Mouse (Mus musculus) hindbrain, embryonic 16.5 days (tissue): ENCODE results near the gene Gm49395. TPM values are rescaled to one million over a fixed set of nuclear protein-coding genes. Genes with fewer than 3 reads are reported as not detected.
A peak's percentile ranks its signal among the peaks of the same experiment; 100 is the strongest.

ENCODE experiments used
- ATAC-seq: fragments of 200-750 bp; cut with Nextera tagmentation; 2 replicates; pipeline ENCODE4 v1.8.0; 2017; ENCODE audit warnings: moderate TSS enrichment, moderate library complexity
- H3K27ac ChIP-seq: fragments of 300-500 bp; sonication (generic); 2 replicates; pipeline ENCODE4 v1.5.1; 2014; ENCODE audit warnings: low read depth, mild to moderate bottlenecking, control low read depth, low read length, moderate library complexity
- H3K27me3 ChIP-seq: fragments of 300-500 bp; sonication (generic); replicated peaks from 2 replicates; pipeline ENCODE4 v1.6.1; 2014; ENCODE audit warnings: low read length; ENCODE audit not compliant: control insufficient read depth, insufficient read depth
- H3K36me3 ChIP-seq: fragments of 300-500 bp; sonication (generic); 2 replicates; pipeline ENCODE4 v1.6.1; 2014; ENCODE audit warnings: mild to moderate bottlenecking, low read length, moderate library complexity, mixed read lengths; ENCODE audit not compliant: control insufficient read depth, insufficient read depth
- H3K4me1 ChIP-seq: fragments of 300-500 bp; sonication (generic); 2 replicates; pipeline ENCODE4 v1.6.1; 2014; ENCODE audit warnings: low read depth, low read length; ENCODE audit not compliant: control insufficient read depth, insufficient read depth
- H3K4me2 ChIP-seq: fragments of 300-500 bp; sonication (generic); 2 replicates; pipeline ENCODE4 v1.6.1; 2014; ENCODE audit warnings: mild to moderate bottlenecking, low read length, control low read depth, moderate library complexity
- H3K4me3 ChIP-seq: fragments of 300-500 bp; sonication (generic); 2 replicates; pipeline ENCODE4 v1.5.1; 2014; ENCODE audit warnings: mild to moderate bottlenecking, low read length, control low read depth, moderate library complexity
- H3K9ac ChIP-seq: fragments of 300-500 bp; sonication (generic); 2 replicates; pipeline ENCODE4 v1.6.1; 2014; ENCODE audit warnings: low read depth, mild to moderate bottlenecking, control low read depth, low read length, moderate library complexity
- H3K9me3 ChIP-seq: fragments of 300-500 bp; sonication (generic); 2 replicates; pipeline ENCODE4 v1.6.1; 2014; ENCODE audit warnings: mild to moderate bottlenecking, low read length, moderate library complexity; ENCODE audit not compliant: control insufficient read depth
- WGBS: fragments of 180-500 bp; shearing (Covaris S2); extraction: QIAGEN DNeasy Blood & Tissue Kit; methylation state at CpG from one replicate; pipeline ENCODE4 v1.1.7; 2014; 5-methylcytosine and 5-hydroxymethylcytosine counted together
- polyA plus RNA-seq: library from polyadenylated mRNA; unstranded; fragments of >200 nt; fragmentation: Nextera tagmentation; extraction: Ambion mirVana; gene quantifications from 2 replicates; pipeline ENCODE4 v1.2.1, GENCODE M21; 2015

Gene Gm49395
- polyA plus RNA-seq, 1 experiment from 2014 or later, result 3.4 TPM

- H3K4me3 ChIP-seq, result no peak overlapping the region
- no peaks in the 10 kb centered on the region for H3K9me3 ChIP-seq
- no peak overlapping the region for H3K27ac ChIP-seq
- H3K4me1 ChIP-seq, result no peaks in the 10 kb centered on the region
- 93% methylated on average over 10 of the region's 10 CpGs for WGBS
- no peaks in the 10 kb centered on the region for H3K27me3 ChIP-seq
- no peaks in the 10 kb centered on the region for H3K36me3 ChIP-seq
- H3K4me2 ChIP-seq, result no peak overlapping the region
- H3K9ac ChIP-seq, result no peak overlapping the region
- ATAC-seq, result no peak
These were observed 103.6 kb downstream of the Gm49395 start for GRCm38 (mm10) chr13:114998100-114998499.

GRCm38 (mm10) chr13:114992260-114993014 is 109.3 kb downstream of the Gm49395 start:
- H3K36me3 ChIP-seq, result no peaks in the 10 kb centered on the region
- peak overlapping the region; percentile 40 for H3K4me2 ChIP-seq
- WGBS, result 24% methylated on average over 14 of the region's 14 CpGs
- no peaks in the 10 kb centered on the region; the same call in 1 of the 2 replicates for H3K4me1 ChIP-seq
- H3K9me3 ChIP-seq, result no peaks in the 10 kb centered on the region
- H3K27me3 ChIP-seq, result no peaks in the 10 kb centered on the region
- peak; percentile 87 for ATAC-seq
- H3K27ac ChIP-seq, result no peak overlapping the region
- no peak overlapping the region for H3K4me3 ChIP-seq
- no peak overlapping the region for H3K9ac ChIP-seq

GRCm38 (mm10) chr13:114987668-114988067 is 114.1 kb downstream of the Gm49395 start:
- 67% methylated on average over 6 of the region's 6 CpGs for WGBS
- no peaks in the 10 kb centered on the region for H3K9me3 ChIP-seq
- no peaks in the 10 kb centered on the region for H3K36me3 ChIP-seq
- no peak for ATAC-seq
- H3K4me2 ChIP-seq, result no peak overlapping the region
- no peaks in the 10 kb centered on the region for H3K27me3 ChIP-seq
- H3K4me3 ChIP-seq, result no peak overlapping the region
- H3K27ac ChIP-seq, result no peak overlapping the region
- no peak overlapping the region for H3K9ac ChIP-seq
- no peaks in the 10 kb centered on the region for H3K4me1 ChIP-seq

GRCm38 (mm10) chr13:114987161-114987560 is 114.6 kb downstream of the Gm49395 start:
- Histone ChIP-seq H3K4me3 (no peak overlapping the region), H3K27ac (no peak overlapping the region), H3K4me2 (no peak overlapping the region), H3K9ac (no peak overlapping the region), H3K9me3 (no peaks in the 10 kb centered on the region), H3K36me3 (no peaks in the 10 kb centered on the region), H3K4me1 (no peaks in the 10 kb centered on the region), H3K27me3 (no peaks in the 10 kb centered on the region)
- ATAC-seq, result no peak
- WGBS, result 63% methylated on average over 2 of the region's 2 CpGs

Other genes with a start within 250 kb of the Gm49395 start
- 0.58 and 1.5 TPM in 2 replicates for gene Itga2, start 169.8 kb downstream of the Gm49395 start, polyA plus RNA-seq
- 5.8 and 6.7 TPM in 2 replicates for gene Pelo, start 11.7 kb downstream of the Gm49395 start, polyA plus RNA-seq
- 6.2 TPM in 2 replicates for gene Itga1, start within 50 bp of the Gm49395 start, polyA plus RNA-seq